Mouse (Mus musculus): ENCODE measurements around the gene Zfp706. TPM values are rescaled to one million over a fixed set of nuclear protein-coding genes. Genes with fewer than 3 reads are reported as not detected.

Zfp706 gene
- total and polyA plus RNA-seq, 3 experiments = 52.0 to 384 (median 285) TPM

GRCm38 (mm10) chr15:37046131-37046530 is 38.6 kb upstream of the Zfp706 start:
- H3K4me2 ChIP-seq (ENCODE audit: insufficient read depth, low read depth, poor library complexity, severe bottlenecking) = no peak overlapping the region
- no peak overlapping the region for H3K27ac ChIP-seq (ENCODE audit: insufficient read depth, low read depth)
- H3K79me2 ChIP-seq (replicated peaks; ENCODE audit: control insufficient read depth, extremely low read depth, insufficient read depth, poor library complexity, severe bottlenecking) = no peaks in the 10 kb centered on the region
- H3K36me3 ChIP-seq (replicated peaks in 1 of 2; ENCODE audit: control insufficient read depth in 1 of 2, insufficient read depth in 1 of 2, low read length in 1 of 2) = no peaks in the 10 kb centered on the region
- TF ChIP-seq PAX5 (IDR thresholded peaks at IDR 0.05; ENCODE audit: low read length) = no peak
- no peak for TF ChIP-seq POLR2A (IDR thresholded peaks at IDR 0.05; ENCODE audit: low read depth, low read length)
- TF ChIP-seq MAFK (IDR thresholded peaks at IDR 0.05; ENCODE audit: insufficient replicate concordance, low read length) = no peak
- TF ChIP-seq ELF1 (IDR thresholded peaks at IDR 0.05; ENCODE audit: low read depth, low read length) = no peak
- TF ChIP-seq E2F4 (IDR thresholded peaks at IDR 0.05; ENCODE audit: insufficient replicate concordance, low read depth, low read length) = no peak
- in situ Hi-C loops (cut with MboI; ENCODE audit: low pct_ligation_motif_present, low pct_unique_long_range_greater_than_20kb, low sequenced_read_pairs) = loop anchor here (25.0 kb wide), 1 partner anchor 1084 kb away; no protein-coding TSS in a partner anchor
- H3K9me3 ChIP-seq (replicated peaks; ENCODE audit: low read length) = peaks cover 6% of the 10 kb centered on the region
- dilution Hi-C loops (cut with MboI; ENCODE audit: extremely low pct_ligation_motif_present, extremely low pct_unique_long_range_greater_than_20kb, low sequenced_read_pairs) = no loop called here
- no peaks in the 10 kb centered on the region for H3K27me3 ChIP-seq (replicated peaks)
- H3K9ac ChIP-seq (ENCODE audit: insufficient read depth, low read depth) = no peak overlapping the region
- no peak for DNase-seq (ENCODE audit: extremely low read depth)
- no peak overlapping the region for H3K4me3 ChIP-seq (replicated peaks in 1 of 3; ENCODE audit: low read depth in 2 of 3, low read length in 2 of 3, poor library complexity in 1 of 3)
- no peaks in the 10 kb centered on the region for H3K4me1 ChIP-seq (ENCODE audit: control insufficient read depth in 1 of 2, insufficient read depth in 2 of 2)

- Histone ChIP-seq H3K79me2 (replicated peaks; ENCODE audit: control insufficient read depth, extremely low read depth, insufficient read depth, poor library complexity, severe bottlenecking) (no peaks in the 10 kb centered on the region), H3K27ac (ENCODE audit: insufficient read depth, low read depth) (no peak overlapping the region), H3K36me3 (replicated peaks in 1 of 2; ENCODE audit: control insufficient read depth in 1 of 2, insufficient read depth in 1 of 2, low read length in 1 of 2) (no peaks in the 10 kb centered on the region), H3K4me1 (ENCODE audit: control insufficient read depth in 1 of 2, insufficient read depth in 2 of 2) (no peaks in the 10 kb centered on the region), H3K27me3 (replicated peaks) (no peaks in the 10 kb centered on the region), H3K4me3 (replicated peaks in 1 of 3; ENCODE audit: low read depth in 2 of 3, low read length in 2 of 3, poor library complexity in 1 of 3) (no peak overlapping the region), H3K9me3 (replicated peaks; ENCODE audit: low read length) (peaks cover 2% of the 10 kb centered on the region), H3K4me2 (ENCODE audit: insufficient read depth, low read depth, poor library complexity, severe bottlenecking) (no peak overlapping the region), H3K9ac (ENCODE audit: insufficient read depth, low read depth) (no peak overlapping the region)
- TF ChIP-seq USF1 (IDR thresholded peaks at IDR 0.05; ENCODE audit: low read depth, low read length) (no peak), CTCF (conservative IDR thresholded peaks at IDR 0.05 in 1 of 2, IDR thresholded peaks at IDR 0.05 in 1 of 2; ENCODE audit: low read depth in 2 of 2, low read length in 2 of 2) (peak in 1 of 2 experiments; percentile 17; a peak in 2 of 4 replicates)
- dilution Hi-C loops (cut with MboI; ENCODE audit: extremely low pct_ligation_motif_present, extremely low pct_unique_long_range_greater_than_20kb, low sequenced_read_pairs) = no loop called here
- in situ Hi-C loops (cut with MboI; ENCODE audit: low pct_ligation_motif_present, low pct_unique_long_range_greater_than_20kb, low sequenced_read_pairs) = loop anchor here (25.0 kb wide), 1 partner anchor 1083 kb away; no protein-coding TSS in a partner anchor
- peak; percentile 6 for DNase-seq (ENCODE audit: extremely low read depth)
Measured at GRCm38 (mm10) chr15:37045456-37045855, 37.9 kb upstream of the Zfp706 start.

GRCm38 (mm10) chr15:37042559-37042958 is 35.0 kb upstream of the Zfp706 start:
- H3K9ac ChIP-seq (ENCODE audit: insufficient read depth, low read depth) = no peak overlapping the region
- TF ChIP-seq GABPA (IDR thresholded peaks at IDR 0.05; ENCODE audit: insufficient replicate concordance, low read depth, low read length) = no peak
- no peak for TF ChIP-seq EP300 (IDR thresholded peaks at IDR 0.05; ENCODE audit: low read length)
- TF ChIP-seq PAX5 (IDR thresholded peaks at IDR 0.05; ENCODE audit: low read length) = no peak
- TF ChIP-seq NRF1 (IDR thresholded peaks at IDR 0.05; ENCODE audit: low read depth, low read length) = no peak
- TF ChIP-seq POLR2AphosphoS2 (IDR thresholded peaks at IDR 0.05; ENCODE audit: low read depth, low read length) = no peak
- TF ChIP-seq ZC3H11A (IDR thresholded peaks at IDR 0.05; ENCODE audit: low read depth, low read length) = no peak
- no peak for TF ChIP-seq UBTF (IDR thresholded peaks at IDR 0.05; ENCODE audit: low read depth, low read length)
- in situ Hi-C loops (cut with MboI; ENCODE audit: low pct_ligation_motif_present, low pct_unique_long_range_greater_than_20kb, low sequenced_read_pairs) (loop anchor here (25.0 kb wide), 1 partner anchor 1080 kb away; no protein-coding TSS in a partner anchor), dilution Hi-C loops (cut with MboI; ENCODE audit: extremely low pct_ligation_motif_present, extremely low pct_unique_long_range_greater_than_20kb, low sequenced_read_pairs) (no loop called here)
- no peaks in the 10 kb centered on the region for H3K9me3 ChIP-seq (replicated peaks; ENCODE audit: low read length)
- H3K4me2 ChIP-seq (ENCODE audit: insufficient read depth, low read depth, poor library complexity, severe bottlenecking) = no peak overlapping the region
- H3K27ac ChIP-seq (ENCODE audit: insufficient read depth, low read depth) = no peak overlapping the region
- no peak for DNase-seq (ENCODE audit: extremely low read depth)
- H3K4me3 ChIP-seq (replicated peaks in 1 of 3; ENCODE audit: low read depth in 2 of 3, low read length in 2 of 3, poor library complexity in 1 of 3) = no peak overlapping the region
- H3K4me1 ChIP-seq (ENCODE audit: control insufficient read depth in 1 of 2, insufficient read depth in 2 of 2) = no peaks in the 10 kb centered on the region
- no peaks in the 10 kb centered on the region for H3K36me3 ChIP-seq (replicated peaks in 1 of 2; ENCODE audit: control insufficient read depth in 1 of 2, insufficient read depth in 1 of 2, low read length in 1 of 2)
- H3K27me3 ChIP-seq (replicated peaks) = no peaks in the 10 kb centered on the region
- H3K79me2 ChIP-seq (replicated peaks; ENCODE audit: control insufficient read depth, extremely low read depth, insufficient read depth, poor library complexity, severe bottlenecking) = no peaks in the 10 kb centered on the region
